Mouse (Mus musculus): Measurements from ENCODE around the gene Ripk1. TPM values are rescaled to one million over a fixed set of nuclear protein-coding genes. Genes with fewer than 3 reads are reported as not detected.
A peak's percentile ranks its signal among the peaks of the same experiment; 100 is the strongest.
"Not testable (repeated sequence)": the region's sequence is repeated elsewhere in the genome, so short reads cannot be mapped to it uniquely, and the experiment has no call there.

Ripk1 gene
- total RNA-seq, 4 experiments from 2014 or later: 6.8 to 8.9 (median 7.8) TPM

DNA sequence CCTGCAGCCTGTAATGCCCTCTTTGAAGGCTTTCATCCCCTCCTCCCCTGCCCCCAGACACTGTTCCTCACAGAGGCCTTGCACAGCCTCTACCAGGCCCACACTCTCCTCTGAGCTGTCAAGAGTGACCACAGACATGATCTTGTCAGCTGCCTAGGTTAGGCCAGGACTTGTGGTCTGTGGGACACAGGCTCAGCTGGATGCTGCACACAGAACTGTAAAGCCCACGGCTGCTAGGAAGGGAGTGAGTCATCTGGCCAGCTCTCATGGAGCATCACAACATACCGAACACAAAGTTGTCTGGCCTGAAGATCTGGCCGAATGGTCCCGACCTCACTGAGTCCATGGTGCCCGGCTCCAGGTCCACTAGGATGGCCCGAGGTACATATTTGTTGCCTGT is 73.7 kb downstream of the Ripk1 start:
- not testable (repeated sequence) for DNase-seq (ENCODE audit: low spot score in 2 of 2)

- DNase-seq (ENCODE audit: low spot score in 2 of 2): peak; percentile 60 to 61
Observed at GRCm38 (mm10) chr13:34076561-34077491, 74.7 kb downstream of the Ripk1 start.

DNA sequence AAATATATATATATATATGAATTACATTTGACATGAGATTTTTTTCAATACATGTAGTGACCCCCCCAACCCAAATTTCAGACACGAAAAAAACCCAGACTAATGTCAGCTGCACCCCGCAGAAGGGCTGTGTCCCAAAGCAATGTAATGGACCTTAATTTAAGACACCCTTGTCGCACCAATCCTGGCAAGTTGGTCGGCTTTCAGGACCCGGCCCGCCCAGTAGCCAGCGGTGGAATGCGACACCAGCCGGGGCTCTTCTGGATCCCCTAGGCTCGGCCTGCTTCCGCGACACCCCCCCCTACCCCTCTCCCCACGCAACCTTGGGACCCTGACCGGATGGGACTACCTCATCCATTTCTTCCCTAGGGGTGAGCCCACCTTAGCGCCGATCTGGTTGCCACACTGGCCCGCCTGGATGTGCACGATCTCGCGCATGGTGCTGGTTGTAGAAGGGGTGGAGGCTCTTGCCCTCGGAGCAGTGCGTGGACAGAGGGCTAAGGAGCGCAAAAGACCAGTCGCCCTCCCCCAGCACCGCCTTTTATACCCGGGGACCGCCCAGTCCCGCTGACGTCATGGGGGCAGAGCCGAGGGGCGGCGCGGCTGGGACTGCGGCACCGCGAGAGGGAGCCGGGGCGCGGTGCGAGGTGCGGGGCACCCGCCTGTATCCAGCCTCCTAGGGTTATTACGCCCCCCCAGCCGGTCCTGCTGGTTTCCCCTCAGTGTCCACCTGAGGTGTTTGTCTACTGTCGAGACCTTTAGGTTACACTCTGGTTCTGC is 75.5 kb downstream of the Ripk1 start, which contains the start of gene Tubb2a:
Gene Tubb2a (minus strand): TSS at position 516 of the 780 bp plus-strand sequence.
- peak; percentile 87 to 91 for DNase-seq (ENCODE audit: low spot score in 2 of 2)

- DNase-seq (ENCODE audit: low spot score in 2 of 2): no peak
Observed at GRCm38 (mm10) chr13:34078500-34079280, 76.5 kb downstream of the Ripk1 start.

DNA sequence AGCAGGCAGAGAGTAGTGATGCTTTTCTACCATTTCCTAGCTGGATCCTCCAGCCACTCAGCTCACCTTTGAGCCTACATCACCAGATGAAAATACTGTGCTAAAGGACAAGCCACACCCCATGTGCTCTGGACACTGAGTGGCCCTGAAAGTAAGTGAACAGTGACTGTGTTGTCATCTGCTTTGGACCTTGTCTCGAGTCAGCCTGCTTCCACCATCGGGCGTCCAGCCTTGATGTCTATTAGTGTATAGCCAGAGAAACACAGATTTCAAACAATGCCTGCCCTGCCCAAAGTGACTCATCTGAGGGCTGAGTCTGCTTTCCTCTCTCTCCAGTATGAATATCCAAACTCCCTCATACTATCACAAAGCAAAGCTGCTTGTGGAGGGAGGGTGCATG is 77.6 kb downstream of the Ripk1 start:
- DNase-seq (ENCODE audit: low spot score in 2 of 2): no peak

- no peak for DNase-seq (ENCODE audit: low spot score in 2 of 2)
Observed at GRCm38 (mm10) chr13:34081926-34082325, 79.8 kb downstream of the Ripk1 start.

DNA sequence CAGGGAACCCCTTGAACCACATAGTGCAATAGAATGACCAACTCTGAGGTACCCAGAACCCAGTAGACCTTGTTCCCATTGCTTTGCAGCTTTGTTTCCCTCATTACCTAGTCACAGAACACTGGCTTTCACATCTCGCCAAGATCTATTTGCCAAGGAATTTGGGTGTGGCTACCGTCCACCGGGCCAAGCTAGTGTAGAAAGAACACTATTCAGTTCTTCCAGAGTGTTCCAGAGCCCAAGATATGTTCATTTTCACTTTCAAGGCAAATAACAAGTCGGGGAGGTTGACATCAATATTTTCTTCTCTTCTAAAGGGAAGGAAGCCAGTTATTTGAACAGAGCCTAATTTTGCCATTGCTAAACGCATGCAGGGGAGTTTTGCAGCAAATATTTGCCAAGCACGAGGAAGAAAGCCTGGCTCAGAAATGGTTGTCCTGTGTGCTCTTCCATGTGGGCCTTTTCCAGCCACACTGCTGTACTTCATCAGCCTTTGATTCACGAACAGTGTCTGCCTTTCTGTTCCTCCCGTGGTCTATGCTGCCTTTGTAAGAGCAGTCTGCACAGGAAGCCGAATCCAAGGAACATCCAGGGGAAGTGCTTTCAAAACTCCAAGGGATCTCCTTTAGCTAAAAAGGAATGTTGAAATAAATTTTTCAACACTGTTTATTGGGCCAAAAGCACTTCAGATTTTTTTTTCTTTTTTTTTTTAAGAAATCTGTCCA is 82.0 kb downstream of the Ripk1 start:
- DNase-seq (ENCODE audit: low spot score in 2 of 2): no peak

Other genes with a start within 250 kb of the Ripk1 start
- gene Serpinb6e, start 159.0 kb upstream of the Ripk1 start, total RNA-seq (2022): not detected
- gene Serpinb6c, start 96.7 kb upstream of the Ripk1 start, total RNA-seq (2022): under 1 TPM in 3 of 4 experiments, not detected in 1; 0.36 to 0.71 (median 0.57) TPM
- gene Nqo2, start 37.7 kb upstream of the Ripk1 start, total RNA-seq (2022): 1 to 10 TPM; 5.8 to 9.3 (median 7.3) TPM
- gene Serpinb6a, start 431 bp downstream of the Ripk1 start, total RNA-seq (2022): 10 to 100 TPM; 44.1 to 52.0 (median 45.9) TPM
- gene Bphl, start 35.2 kb downstream of the Ripk1 start, total RNA-seq (2022): 10 to 100 TPM; 43.5 to 64.1 (median 62.3) TPM
- gene Tubb2a, start 75.6 kb downstream of the Ripk1 start, total RNA-seq (2022): 100 to 1,000 TPM; 852 to 915 (median 907) TPM
- gene Tubb2b, start 128.1 kb downstream of the Ripk1 start, total RNA-seq (2022): 100 to 1,000 TPM; 198 to 220 (median 215) TPM
- gene Psmg4, start 160.6 kb downstream of the Ripk1 start, total RNA-seq (2022): 10 to 100 TPM; 14.6 to 35.2 (median 23.7) TPM

Measured in layer of hippocampus, adult 8-10 months (tissue).